Mouse (Mus musculus): ENCODE results near the gene Med4.
"Not testable (repeated sequence)": the region's sequence is repeated elsewhere in the genome, so short reads cannot be mapped to it uniquely, and the experiment has no call there.

The Med4 gene

GRCm38 (mm10) chr14:73502591-73503184 lies 7.1 kb upstream of the Med4 start:
- peak; percentile 95 for DNase-seq

DNA sequence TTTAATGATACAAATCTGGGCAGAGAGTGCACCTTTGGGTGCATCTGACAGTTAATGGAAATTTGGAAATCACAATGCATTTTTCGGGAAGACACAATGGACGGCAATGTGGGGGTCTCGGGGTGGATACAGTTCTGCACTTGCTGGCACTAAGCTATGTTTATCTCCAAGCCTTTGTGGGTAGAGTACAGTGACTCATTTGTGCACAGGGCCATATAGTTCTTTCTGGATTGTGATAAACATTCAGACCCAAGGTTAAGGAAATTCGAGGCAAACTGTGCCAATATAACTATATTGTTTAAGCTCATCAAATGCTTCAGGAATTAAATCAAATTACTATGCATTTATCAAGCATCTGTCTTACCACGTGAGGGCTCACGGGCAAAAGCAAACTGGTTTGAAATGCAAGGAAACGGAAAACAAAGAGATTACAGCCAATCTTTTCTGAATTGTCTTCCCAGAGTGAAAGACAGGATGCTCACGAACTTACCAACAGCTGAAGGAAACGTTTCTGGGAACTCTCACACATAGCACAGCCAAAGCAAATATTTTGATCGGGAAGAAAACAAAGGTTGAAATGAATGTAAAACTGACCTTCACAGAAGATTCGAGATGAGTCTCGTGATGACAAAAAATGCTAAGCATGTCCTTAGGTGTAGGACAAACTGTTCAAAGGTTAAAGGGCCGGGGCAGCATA lies 6.4 kb upstream of the Med4 start:
- peak; percentile 84 for DNase-seq

DNA sequence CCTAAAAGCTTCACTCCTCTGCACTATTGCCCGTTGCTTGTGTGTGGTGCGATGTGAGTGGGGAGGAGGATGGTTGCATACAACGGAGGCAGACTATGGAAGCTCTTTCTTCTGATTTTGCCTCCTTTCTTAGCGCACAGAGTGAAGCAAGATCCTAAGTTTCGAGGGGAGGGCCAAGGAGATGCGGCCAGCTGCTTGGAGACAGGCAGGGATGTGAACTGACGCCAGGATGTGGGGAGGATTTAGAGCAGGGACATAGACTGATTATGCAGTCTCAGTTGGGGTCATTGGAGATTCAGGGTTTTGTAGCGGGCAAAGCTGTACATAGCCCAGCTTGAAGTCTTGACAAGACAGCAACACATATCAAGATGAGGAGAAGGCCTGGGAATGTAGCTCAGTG lies 3.5 kb upstream of the Med4 start:
- DNase-seq, result no peak

DNA sequence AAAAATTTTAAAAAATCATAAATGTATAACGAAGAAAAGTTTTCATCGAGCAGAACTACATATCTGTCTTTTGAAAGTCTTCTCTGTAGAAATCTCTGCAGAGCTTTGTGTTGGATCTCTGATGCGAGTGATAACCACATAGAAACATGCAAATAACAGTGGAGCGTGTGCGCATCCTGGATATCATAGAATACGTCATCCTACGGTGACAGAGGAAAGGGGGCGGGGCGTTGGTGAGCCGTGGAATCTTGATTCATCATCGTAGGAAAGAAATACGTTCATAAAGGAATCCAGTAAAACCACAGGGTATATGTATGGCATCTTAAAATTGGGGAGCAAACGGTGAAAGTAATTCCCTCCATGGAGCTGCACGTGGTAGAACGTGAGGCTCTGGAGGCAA lies 2.6 kb upstream of the Med4 start:
- no peak for DNase-seq

GRCm38 (mm10) chr14:73507702-73508376 lies 2.0 kb upstream of the Med4 start:
- DNase-seq, result peak; percentile 93

GRCm38 (mm10) chr14:73508630-73509395 lies 1.0 kb upstream of the Med4 start:
- DNase-seq, result no peak

- no peak for DNase-seq
These were observed 14.3 kb downstream of the Med4 start for GRCm38 (mm10) chr14:73524136-73524535.

GRCm38 (mm10) chr14:73524766-73525448 lies 15.1 kb downstream of the Med4 start, which contains the start of gene Sucla2:
Sucla2 (plus strand) TSS chr14:73525319.
- DNase-seq, result peak; percentile 99

DNA sequence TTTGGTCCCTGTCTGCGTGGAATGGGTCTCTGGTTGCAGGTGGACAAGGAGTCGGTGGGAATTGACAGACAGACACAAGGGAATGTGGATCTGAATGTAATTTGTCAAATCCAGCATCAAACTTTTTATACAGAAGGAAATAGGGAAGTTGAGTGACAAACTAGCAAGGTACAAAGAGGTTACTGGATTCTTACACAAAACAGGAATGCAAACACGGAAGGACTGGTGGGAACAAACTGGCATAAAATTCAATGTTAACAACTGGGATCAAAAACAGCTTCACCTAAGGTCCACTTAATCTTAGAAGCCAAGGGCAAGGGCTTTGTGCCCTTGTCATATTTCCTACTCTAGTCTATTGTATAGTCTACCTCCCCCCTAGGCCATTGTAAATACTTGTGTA lies 18.8 kb downstream of the Med4 start:
- not testable (repeated sequence) for DNase-seq

DNA sequence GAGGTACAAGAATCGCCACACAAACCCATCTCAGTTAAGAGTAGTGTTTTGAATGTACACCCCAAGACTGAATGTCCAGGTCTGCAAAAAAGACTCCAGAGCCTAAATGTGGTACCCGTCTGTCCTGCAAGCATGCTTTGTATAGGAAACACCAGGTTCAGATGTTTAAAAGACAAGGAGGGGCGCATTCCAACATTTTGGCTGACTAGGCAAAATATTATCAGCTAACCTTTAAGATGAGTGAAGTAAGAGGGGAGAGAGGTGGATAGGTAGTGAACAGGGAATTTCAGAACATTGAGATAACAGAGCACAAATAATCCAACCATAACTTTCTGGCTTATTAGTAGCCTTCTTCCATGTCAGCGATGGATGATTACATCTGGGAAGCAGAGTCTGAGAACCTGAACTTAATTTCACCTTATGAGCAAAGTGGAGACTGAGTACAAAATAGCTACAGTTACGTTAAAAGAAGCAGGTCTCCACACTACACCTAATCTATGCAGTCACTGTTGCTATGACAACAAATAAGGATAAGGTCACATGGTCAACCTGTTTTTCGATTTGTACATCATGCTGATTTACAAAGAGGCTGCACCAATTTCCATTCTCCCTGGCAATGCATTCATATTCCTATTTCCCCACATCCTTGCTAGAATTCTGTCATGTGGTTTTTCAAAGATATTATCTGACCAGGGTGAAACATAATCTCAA lies 24.1 kb downstream of the Med4 start:
- no peak for DNase-seq

DNA sequence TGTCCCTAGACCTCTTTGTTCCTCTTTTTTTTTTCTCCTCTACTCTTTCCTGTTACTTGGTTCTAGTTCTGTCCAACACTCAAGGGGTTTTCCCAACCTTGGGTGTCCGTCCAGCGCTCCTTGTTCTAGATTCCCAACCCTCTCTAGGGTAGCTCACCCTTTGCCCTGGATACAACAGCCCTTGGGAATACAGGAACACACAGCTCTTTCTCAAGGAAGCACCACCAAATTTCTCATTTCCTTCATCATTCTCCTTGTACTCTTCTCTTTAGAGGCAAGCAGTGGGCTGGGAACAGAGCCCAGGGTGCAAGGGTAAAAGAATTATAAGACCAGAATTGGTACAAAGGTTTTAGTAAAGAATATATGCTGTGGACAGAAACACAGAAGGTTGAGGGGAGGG lies 25.8 kb downstream of the Med4 start:
- no peak for DNase-seq

GRCm38 (mm10) chr14:73543781-73544180 lies 34.0 kb downstream of the Med4 start:
- DNase-seq, result no peak

GRCm38 (mm10) chr14:73547034-73547433 lies 37.2 kb downstream of the Med4 start:
- no peak for DNase-seq

DNA sequence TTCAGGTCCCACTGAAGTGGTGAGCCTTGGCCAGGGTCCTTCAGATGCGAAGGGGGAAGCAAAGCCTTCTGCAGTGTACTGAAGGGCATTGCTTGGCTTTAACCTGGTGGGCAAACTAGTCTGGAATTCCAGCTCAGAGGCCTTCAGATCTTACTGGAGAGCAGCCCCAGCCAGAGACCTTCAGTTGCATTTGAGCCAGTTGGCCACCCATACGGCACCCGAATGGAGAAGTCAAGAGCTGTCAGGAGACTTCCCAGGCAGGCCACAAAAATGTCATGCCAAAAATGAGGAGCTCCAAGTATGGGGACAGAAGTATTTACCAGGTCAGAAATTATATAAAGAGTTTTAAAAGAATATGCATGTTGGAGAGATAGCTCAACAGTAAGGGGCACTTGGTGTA lies 38.2 kb downstream of the Med4 start, which contains the start of gene Nudt15:
Nudt15 (minus strand) TSS at position 192 of the 400 bp plus-strand sequence.
- peak; percentile 88 for DNase-seq

DNA sequence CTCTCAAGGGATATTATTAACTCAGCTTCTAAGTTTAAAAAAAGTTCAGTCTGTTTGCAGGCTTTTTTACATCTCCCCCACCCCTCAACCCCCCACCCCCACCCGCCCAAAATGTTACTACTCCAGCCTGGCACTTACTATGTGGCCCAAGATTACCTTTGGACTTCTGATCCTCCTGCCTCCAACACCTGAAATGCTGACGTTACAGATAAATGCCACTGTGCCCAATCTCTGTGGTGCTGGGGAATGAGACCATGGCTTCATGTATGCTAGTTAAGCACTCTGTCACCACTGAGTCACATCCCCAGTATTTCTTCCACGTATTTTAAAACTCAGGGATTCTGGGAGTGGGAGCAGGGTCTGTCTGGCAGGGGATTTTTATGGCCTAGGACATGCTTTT lies 40.5 kb downstream of the Med4 start:
- DNase-seq, result no peak

- DNase-seq, result no peak
These were observed 40.9 kb downstream of the Med4 start for GRCm38 (mm10) chr14:73550732-73551131.

DNA sequence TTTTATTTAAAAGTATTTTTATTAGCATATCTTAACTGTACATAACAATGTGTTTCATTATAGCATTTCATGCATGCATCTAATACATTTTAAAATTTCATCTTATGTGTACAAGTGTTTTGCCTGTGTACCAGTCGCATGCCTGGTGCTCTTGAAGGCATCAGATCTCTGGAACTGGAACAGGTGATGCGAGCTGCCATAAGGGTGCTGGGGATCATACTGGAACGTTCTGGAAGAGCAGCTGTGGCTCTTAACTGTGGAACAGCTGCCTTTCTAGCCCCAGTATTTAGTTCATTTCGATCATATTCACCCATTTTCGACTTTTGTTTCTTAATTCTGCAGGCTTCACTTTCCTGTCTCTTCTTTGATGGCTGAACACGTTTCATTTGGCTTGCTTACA lies 41.3 kb downstream of the Med4 start:
- DNase-seq, result no peak

GRCm38 (mm10) chr14:73552341-73553121 lies 42.7 kb downstream of the Med4 start:
- peak; percentile 99 for DNase-seq

DNA sequence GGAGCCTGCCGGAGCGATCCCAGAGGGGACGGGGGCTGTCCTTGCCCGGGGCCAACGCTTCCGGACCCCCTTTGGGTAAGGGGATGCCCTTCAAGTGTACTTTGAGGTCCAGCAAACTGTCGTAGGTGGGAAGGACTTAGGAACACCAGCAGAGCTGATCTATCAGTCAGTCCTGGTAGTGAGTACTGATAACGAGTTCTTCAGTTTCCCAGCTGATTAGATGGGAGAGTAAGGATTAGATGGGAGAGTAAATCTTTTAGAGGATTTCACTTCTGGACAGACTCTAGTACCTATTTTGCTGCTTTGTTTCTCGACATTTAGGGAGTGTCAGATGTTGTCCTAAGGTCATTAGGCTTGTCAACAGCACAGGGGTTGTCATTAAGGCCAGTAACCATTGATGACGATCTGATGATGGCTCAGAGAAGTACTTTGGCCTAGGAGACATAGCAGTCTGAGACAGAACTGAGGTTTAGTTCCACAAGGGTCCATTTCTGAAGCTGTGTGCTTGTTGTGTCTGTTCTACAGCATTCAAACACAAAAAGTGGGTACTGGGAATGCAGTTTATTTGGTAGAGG lies 43.4 kb downstream of the Med4 start:
- DNase-seq, result no peak

All from heart, adult 11 months (tissue).